Mouse (Mus musculus) erythroblast, embryonic 14.5 days (primary cell): Measurements from ENCODE around the gene Nuak1. TPM values are rescaled to one million over a fixed set of nuclear protein-coding genes. Genes with fewer than 3 reads are reported as not detected.

Source experiments
- H3K27me3 ChIP-seq: 2 replicates; pipeline ENCODE4 v1.6.1; 2012; ENCODE audit warnings: inconsistent platforms; ENCODE audit not compliant: control insufficient read depth
- H3K36me3 ChIP-seq: 2 replicates; pipeline ENCODE4 v1.6.1; 2012; ENCODE audit warnings: mild to moderate bottlenecking, inconsistent platforms; ENCODE audit not compliant: control insufficient read depth
- H3K4me1 ChIP-seq: 2 replicates; pipeline ENCODE4 v1.6.1; 2012; ENCODE audit warnings: inconsistent platforms; ENCODE audit not compliant: control insufficient read depth
- H3K4me3 ChIP-seq: replicated peaks from 2 replicates; pipeline ENCODE3; 2012; ENCODE audit warnings: moderate library complexity, mild to moderate bottlenecking, inconsistent platforms
- H3K9me3 ChIP-seq: 2 replicates; pipeline ENCODE4 v1.6.1; 2012; ENCODE audit warnings: low read length, inconsistent platforms, mixed read lengths; ENCODE audit not compliant: control insufficient read depth
- GATA1 ChIP-seq: IDR thresholded peaks from 2 replicates; pipeline ENCODE4 v1.6.1; 2012; ENCODE audit warnings: low read length, inconsistent platforms, mixed read lengths
- TAL1 ChIP-seq: IDR thresholded peaks from 3 replicates; pipeline ENCODE4 v1.6.1; 2012; ENCODE audit warnings: low read length, inconsistent platforms, mixed read lengths
- polyA plus RNA-seq: library from polyadenylated mRNA; stranded (reverse); fragments of >175 nt; gene quantifications from 2 replicates; pipeline ENCODE4 v1.2.3, GENCODE M21; 2012

Nuak1 gene
- polyA plus RNA-seq, 1 experiment, result 0.03 TPM

DNA sequence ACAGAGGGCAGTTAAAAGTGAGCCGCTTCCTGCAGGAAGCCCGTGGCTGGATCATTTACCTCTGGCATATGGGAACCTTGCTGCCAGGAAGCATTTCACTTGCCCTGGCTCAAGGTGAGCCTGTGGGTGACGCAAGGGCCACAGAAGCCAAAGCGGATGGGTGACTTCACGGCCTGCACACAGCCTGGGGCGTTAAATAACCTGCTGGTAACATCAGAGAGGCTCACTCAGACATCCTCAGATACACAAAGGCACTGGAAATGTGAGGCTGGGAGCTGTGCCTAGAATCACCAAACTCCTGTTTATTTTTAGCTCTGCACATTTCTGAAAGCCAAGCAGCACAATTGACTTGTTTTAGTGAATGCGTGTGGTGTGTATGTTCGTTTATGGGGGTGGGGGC, 23.6 kb downstream of the Nuak1 start:
- no peak overlapping the region for H3K4me3 ChIP-seq
- no peaks in the 10 kb centered on the region for H3K9me3 ChIP-seq
- TF ChIP-seq GATA1 (no peak), TAL1 (no peak)
- H3K4me1 ChIP-seq, result no peaks in the 10 kb centered on the region
- H3K27me3 ChIP-seq, result no peaks in the 10 kb centered on the region
- H3K36me3 ChIP-seq, result no peaks in the 10 kb centered on the region

DNA sequence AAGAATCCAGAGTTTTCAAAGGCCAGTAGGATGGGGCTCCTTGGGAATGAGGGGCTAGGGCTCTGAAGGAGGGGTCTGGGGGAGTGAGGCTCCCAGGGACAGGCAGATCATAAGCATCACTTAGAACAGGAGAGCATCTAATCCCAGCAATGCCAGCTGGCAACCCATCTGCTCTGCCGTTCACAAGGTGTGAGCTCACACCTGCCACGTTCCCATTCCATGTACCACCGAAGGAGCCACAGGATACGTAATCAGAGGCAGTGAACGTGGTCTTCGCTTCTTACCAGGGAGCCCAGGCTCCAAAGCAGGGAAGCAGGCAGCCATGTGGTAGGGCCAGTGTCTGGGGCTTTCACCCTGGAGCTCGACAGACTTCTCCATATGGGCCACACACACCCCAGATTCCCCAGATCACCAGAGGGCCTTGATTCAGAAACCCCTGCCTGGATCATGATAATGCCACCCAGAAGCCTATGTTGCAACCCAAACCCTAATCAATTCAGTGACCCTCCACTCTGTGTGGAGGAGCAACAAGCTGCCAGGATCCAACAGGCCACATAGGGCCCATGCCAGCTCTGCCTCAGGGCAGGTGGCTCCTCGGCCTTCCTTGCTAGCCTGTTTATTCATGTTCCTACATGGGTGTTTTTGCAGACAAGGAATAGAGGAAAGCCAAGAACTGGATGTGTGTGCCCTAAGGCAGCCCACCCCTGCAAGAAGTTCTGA, 25.3 kb downstream of the Nuak1 start:
- no peak for TF ChIP-seq GATA1
- no peak for TF ChIP-seq TAL1
- no peaks in the 10 kb centered on the region for H3K27me3 ChIP-seq
- no peaks in the 10 kb centered on the region for H3K9me3 ChIP-seq
- H3K4me3 ChIP-seq, result no peak overlapping the region
- no peaks in the 10 kb centered on the region for H3K36me3 ChIP-seq
- no peaks in the 10 kb centered on the region for H3K4me1 ChIP-seq

DNA sequence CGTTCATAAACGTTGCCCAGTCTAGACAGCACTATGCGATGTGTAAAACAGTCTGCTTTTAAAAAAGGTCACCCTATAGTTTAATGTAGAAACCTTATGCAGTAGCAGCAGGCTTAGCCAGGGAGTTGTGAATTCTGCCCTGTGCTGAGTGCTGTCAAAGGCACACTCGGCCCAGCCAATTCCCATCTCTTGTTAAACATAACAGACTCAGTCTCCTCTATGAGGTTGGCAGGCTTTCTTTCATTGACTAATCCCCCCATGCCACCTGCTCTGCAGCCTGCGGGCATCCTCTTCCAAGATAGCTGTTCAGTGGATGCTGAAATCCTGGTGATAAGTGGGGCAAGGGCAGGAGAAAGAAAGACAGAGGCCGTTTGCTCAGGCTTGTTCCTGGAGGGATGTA, 27.1 kb downstream of the Nuak1 start:
- TF ChIP-seq TAL1 (no peak), GATA1 (no peak)
- Histone ChIP-seq H3K36me3 (no peaks in the 10 kb centered on the region), H3K4me3 (no peak overlapping the region), H3K27me3 (no peaks in the 10 kb centered on the region), H3K4me1 (no peaks in the 10 kb centered on the region), H3K9me3 (no peaks in the 10 kb centered on the region)

DNA sequence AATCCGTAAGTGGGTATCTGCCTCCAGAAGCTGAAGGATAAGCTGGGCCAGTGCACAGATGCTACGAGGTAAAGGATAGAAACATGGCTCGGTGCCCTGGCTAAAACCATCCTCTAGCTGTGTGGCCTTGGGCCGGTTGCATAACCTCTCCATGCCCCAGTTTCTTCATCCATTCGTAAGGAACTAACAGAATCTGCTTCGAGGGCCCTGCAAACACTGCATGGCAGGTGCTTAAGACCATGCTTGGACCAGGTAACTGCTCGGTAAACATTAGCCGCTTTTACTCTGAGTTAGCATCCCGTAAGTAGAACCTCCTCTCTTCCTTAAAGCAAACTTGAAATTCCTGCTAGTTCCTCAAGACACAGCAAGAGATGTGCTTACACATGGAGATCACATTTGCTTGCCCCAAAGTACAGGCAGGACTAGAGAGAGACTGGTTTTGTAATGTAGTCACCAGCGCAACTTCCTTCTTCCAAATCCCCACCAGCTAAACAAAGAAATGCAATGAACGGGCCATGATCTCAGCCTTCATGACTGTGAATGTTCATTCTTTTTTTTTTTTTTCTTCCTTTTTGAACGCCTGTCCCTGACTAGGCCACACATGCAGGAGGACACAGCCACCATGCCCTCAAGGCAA, 28.0 kb downstream of the Nuak1 start:
- Histone ChIP-seq H3K9me3 (no peaks in the 10 kb centered on the region), H3K27me3 (no peaks in the 10 kb centered on the region), H3K36me3 (no peaks in the 10 kb centered on the region), H3K4me3 (no peak overlapping the region), H3K4me1 (no peaks in the 10 kb centered on the region)
- TF ChIP-seq TAL1 (no peak), GATA1 (no peak)

DNA sequence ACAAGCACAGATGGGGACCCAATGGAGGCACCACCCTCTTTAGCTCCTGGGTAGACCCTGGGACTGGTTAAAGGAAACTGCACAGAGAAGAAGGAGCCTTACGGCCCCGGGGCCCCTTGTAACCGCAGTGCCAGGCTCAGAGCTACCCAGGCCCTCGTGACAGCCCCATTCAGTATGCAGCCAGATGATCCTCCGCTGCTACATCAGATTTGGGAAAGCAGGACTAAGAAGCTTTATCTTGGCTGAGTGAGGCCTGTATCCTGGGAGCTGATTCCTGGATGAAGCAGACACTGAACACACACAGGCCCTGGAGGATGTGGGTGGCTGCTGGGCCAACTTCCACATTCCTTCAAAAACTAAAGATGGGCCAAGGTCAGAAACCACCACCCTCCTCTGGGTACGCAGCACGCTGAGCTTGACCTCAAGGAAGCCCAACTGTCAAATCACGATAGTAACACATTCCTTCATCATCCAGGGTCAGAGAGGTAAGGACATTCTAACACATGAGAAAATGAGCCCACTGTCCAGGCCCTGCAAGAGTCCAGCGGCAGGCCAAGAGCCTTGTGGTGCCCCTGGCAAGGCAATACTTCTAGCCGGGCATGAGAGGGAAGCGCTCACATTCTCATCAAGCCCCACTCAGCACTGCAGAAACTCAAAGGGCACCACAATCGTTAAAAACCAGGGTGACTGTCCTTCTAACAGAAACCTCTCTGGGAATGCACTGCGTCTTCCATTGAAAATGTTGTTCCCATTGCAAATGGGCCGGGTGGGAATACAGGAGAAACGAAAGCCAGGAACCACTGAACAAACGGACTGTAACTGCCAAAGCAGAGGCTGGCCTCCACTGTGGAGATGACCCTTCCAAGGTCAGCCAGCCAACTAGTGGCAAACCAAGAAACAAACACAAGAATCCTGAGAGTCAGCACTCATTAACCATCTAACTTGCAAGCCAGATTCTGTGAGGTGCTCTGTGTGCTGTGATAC, 29.0 kb downstream of the Nuak1 start:
- TF ChIP-seq TAL1 (no peak), GATA1 (no peak)
- no peaks in the 10 kb centered on the region for H3K36me3 ChIP-seq
- H3K4me1 ChIP-seq, result no peaks in the 10 kb centered on the region
- no peak overlapping the region for H3K4me3 ChIP-seq
- no peaks in the 10 kb centered on the region for H3K27me3 ChIP-seq
- H3K9me3 ChIP-seq, result no peaks in the 10 kb centered on the region

DNA sequence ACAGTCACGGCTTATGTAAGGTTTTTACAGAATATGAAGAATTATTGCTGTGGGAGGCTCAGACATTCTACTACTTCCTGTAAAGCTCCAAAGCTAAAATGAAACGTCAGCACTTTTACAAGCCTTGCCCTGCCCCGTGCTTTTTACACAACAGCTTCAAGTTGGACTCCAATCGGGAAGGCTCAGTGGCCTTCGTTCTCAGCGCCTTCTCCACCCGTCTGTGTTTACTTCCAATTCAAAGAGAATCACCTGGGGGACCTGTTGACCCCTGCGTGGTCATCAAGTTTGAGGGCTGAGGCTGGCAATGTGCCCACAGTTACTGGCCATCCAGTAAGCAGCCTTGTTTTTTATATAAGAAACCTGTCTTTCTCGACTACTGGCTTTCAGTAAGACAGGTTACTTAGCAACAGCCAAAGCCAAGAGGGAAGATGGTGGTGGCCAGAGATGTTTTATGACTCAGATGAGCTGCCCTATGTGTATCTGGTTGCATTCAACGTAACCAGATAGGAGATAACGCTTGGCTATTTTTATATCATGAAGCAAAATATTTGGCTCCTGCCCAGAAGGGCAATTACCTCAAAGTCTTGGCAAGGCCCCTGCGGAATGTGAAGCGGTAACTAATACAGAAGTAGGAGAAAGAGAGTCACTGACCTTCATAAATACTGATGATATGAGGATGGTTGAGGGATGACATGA, 31.3 kb downstream of the Nuak1 start:
- no peak for TF ChIP-seq TAL1
- no peak for TF ChIP-seq GATA1
- no peaks in the 10 kb centered on the region for H3K27me3 ChIP-seq
- no peak overlapping the region for H3K4me3 ChIP-seq
- no peaks in the 10 kb centered on the region for H3K4me1 ChIP-seq
- no peaks in the 10 kb centered on the region for H3K36me3 ChIP-seq
- no peaks in the 10 kb centered on the region for H3K9me3 ChIP-seq

DNA sequence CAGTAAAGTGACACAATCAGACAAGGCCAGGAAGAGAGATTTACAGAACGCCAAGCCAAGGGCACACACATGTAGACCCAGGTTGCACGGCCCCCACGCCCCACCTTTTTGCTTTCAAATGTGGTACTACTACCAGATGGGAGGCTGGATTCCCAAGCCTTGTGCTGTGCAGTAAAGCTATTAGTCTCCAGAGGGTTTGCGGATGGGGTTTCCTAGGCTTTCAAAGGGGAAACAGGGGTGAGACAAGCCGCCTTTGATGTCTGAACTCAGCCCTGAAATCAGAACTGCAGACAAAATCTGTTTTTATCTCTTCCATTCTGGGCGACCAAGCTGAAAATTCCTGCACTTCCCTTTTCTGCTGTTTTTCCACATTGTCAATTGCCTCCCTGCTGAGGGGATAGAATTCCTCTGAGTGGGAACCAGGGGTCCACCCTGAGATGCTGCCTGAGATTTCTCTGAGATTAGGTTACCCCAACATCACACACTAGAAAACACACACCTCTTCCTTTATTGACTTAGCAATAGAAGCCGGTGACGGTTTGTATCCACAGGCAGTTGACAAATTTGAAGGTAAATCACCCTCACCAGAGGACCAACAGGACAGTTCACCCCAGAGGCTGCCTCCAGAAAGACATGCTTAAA, 35.1 kb downstream of the Nuak1 start:
- no peak for TF ChIP-seq TAL1

DNA sequence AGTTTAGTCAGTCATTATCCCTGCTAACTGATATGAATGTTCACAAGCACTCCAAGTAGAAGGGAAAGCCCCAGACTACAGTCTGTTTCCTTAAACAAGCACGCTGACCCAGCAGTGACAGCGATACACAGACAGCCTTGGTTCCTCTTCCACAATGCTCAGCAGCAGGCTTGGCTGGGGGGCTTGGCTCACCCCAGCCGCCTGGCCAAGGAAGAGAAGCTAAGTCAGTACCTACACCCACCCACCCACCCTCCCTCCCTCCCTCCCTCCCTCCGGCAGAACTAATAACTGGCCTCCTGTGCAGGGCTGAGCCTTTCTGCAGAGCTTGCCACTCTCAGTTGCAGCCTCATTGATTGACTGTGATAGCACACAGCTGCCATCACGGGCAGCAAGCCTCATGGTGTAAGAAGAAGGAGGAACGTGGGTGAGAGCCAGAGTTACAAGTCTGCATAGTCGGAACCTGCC, 38.5 kb downstream of the Nuak1 start:
- no peak for TF ChIP-seq GATA1
- no peak for TF ChIP-seq TAL1
- Histone ChIP-seq H3K27me3 (no peaks in the 10 kb centered on the region), H3K36me3 (no peaks in the 10 kb centered on the region), H3K4me1 (peaks cover 3% of the 10 kb centered on the region; the same call in 1 of the 2 replicates), H3K4me3 (no peak overlapping the region), H3K9me3 (no peaks in the 10 kb centered on the region)

More for the DNA sequence above, 35.1 kb downstream of the Nuak1 start:
- H3K9me3 ChIP-seq, result no peaks in the 10 kb centered on the region
- no peaks in the 10 kb centered on the region for H3K27me3 ChIP-seq
- H3K36me3 ChIP-seq, result no peaks in the 10 kb centered on the region
- no peak overlapping the region for H3K4me3 ChIP-seq
- H3K4me1 ChIP-seq, result no peaks in the 10 kb centered on the region
